In genomic region chr5:75238363-75238762, GRCm38 (mm10) we compare ENCODE assay signal across 8 mouse cellular contexts.
DNase-seq lines count a peak whose midpoint lies in the region; ATAC-seq and TF ChIP-seq lines count a peak whose summit lies in the region.
"Had no signal": no experiment of that assay in that cellular context is flagged by ENCODE, and none has a peak within 500 bp of the region (broad histone marks: within the 10 kb centered on the region; RNA-seq: fewer than 3 reads in every experiment).

No protein-coding gene starts in this region.

- TF ChIP-seq RAD21 in MEL (IDR thresholded peaks at IDR 0.05; ENCODE audit: low read depth, low read length), result peak; percentile 24

- no peaks in the 10 kb centered on the region for H3K9me3 ChIP-seq in MEL (replicated peaks; ENCODE audit: insufficient read depth, low read length)

- peak; percentile 84 for ATAC-seq in common myeloid progenitor, adult 5-6 weeks (replicated peaks; ENCODE audit: low read depth, poor library complexity, severe bottlenecking)
- ATAC-seq: intestine, embryonic 16.5 days had no signal

- no peaks in the 10 kb centered on the region for H3K4me1 ChIP-seq in MEL (ENCODE audit: control insufficient read depth in 1 of 2, insufficient read depth in 2 of 2, low read length in 2 of 2)

- no peak overlapping the region for H3K27ac ChIP-seq in layer of hippocampus, adult 2 months
- H3K27ac ChIP-seq in MEL (ENCODE audit: control insufficient read depth, low read depth, low read length), result no peak overlapping the region

- H3K27me3 ChIP-seq in MEL (ENCODE audit: control insufficient read depth in 1 of 2, insufficient read depth in 2 of 2, low read length in 2 of 2), result no peaks in the 10 kb centered on the region; a peak in 1 of 4 replicates

- H3K4me3 ChIP-seq in layer of hippocampus, adult 2 months, result no peak overlapping the region
- no peak overlapping the region for H3K4me3 ChIP-seq in MEL (ENCODE audit: control insufficient read depth in 1 of 2, insufficient read depth in 1 of 2, low read depth in 2 of 2, low read length in 2 of 2)

- no peak for TF ChIP-seq EP300 in MEL (IDR thresholded peaks at IDR 0.05; ENCODE audit: low read depth in 1 of 2, low read length in 2 of 2)

- no peaks in the 10 kb centered on the region for H3K36me3 ChIP-seq in MEL (ENCODE audit: control insufficient read depth in 1 of 2, insufficient read depth in 2 of 2, low read length in 2 of 2)

- H3K9ac ChIP-seq in MEL (ENCODE audit: control insufficient read depth, low read depth, low read length, poor library complexity, severe bottlenecking), result no peak overlapping the region

- TF ChIP-seq CTCF in layer of hippocampus, adult 2 months (conservative IDR thresholded peaks at IDR 0.05), result peak; percentile 71
- TF ChIP-seq CTCF in MEL (IDR thresholded peaks at IDR 0.05 in 2 of 3, conservative IDR thresholded peaks at IDR 0.05 in 1 of 3; ENCODE audit: control insufficient read depth in 1 of 3, insufficient read depth in 1 of 3, low read depth in 2 of 3, low read length in 3 of 3, poor library complexity in 1 of 3, severe bottlenecking in 1 of 3), result peak; percentile 32 to 57 (median 49)

- no peaks in the 10 kb centered on the region for H3K79me2 ChIP-seq in MEL (ENCODE audit: control insufficient read depth, insufficient read depth, low read length, poor library complexity)

- no peak for TF ChIP-seq POLR2A in MEL (IDR thresholded peaks at IDR 0.05; ENCODE audit: control insufficient read depth in 1 of 2, insufficient read depth in 1 of 2, low read depth in 1 of 2, low read length in 2 of 2, poor library complexity in 1 of 2)

- no peak for DNase-seq in layer of hippocampus, adult 2 months (ENCODE audit: low spot score in 2 of 2)
- no peak for DNase-seq in layer of hippocampus, postnatal 25 days (ENCODE audit: extremely low spot score in 1 of 2, low spot score in 1 of 2)
- peak; percentile 64 for DNase-seq in MEL (ENCODE audit: low read depth, low spot score)
- DNase-seq in lung, postnatal 14 days, result peak; percentile 54
- DNase-seq in right cerebral cortex, postnatal 36 days (ENCODE audit: low spot score in 2 of 2), result no peak
- DNase-seq in right cerebral cortex, postnatal 14 days, result no peak

TF ChIP-seq in MEL, 35 proteins besides CTCF, POLR2A, EP300 and RAD21:
- TF ChIP-seq NELFE (IDR thresholded peaks at IDR 0.05; ENCODE audit: low read depth, low read length) (no peak), ELF1 (IDR thresholded peaks at IDR 0.05; ENCODE audit: low read depth, low read length) (no peak), ZNF384 (IDR thresholded peaks at IDR 0.05; ENCODE audit: low read depth, low read length) (peak; percentile 7; the same call in 1 of the 2 replicates), SMC3 (IDR thresholded peaks at IDR 0.05; ENCODE audit: low read depth, low read length) (peak; percentile 61), ZC3H11A (IDR thresholded peaks at IDR 0.05; ENCODE audit: low read depth, low read length) (0 out of 2 replicates have a peak, but pooled peaks have one; percentile 3), BHLHE40 (IDR thresholded peaks at IDR 0.05; ENCODE audit: borderline replicate concordance, low read depth, low read length) (no peak)

Comparison
In these comparisons a context has a peak if more than half of its experiments do, and no peak if none do; other contexts are left out.
1. DNase-seq: peak in MEL (single experiment) and lung, postnatal 14 days (single experiment); none in layer of hippocampus, adult 2 months (0 of 2), layer of hippocampus, postnatal 25 days (0 of 2), right cerebral cortex, postnatal 36 days (0 of 2) and right cerebral cortex, postnatal 14 days (single experiment).